Mouse (Mus musculus) CH12.LX (cell line): ENCODE results near the gene Gusb. TPM values are rescaled to one million over a fixed set of nuclear protein-coding genes. Genes with fewer than 3 reads are reported as not detected.

Experiments used
- DNase-seq: peaks from one replicate; pipeline ENCODE4 v3.0.0-alpha.2; 2013; ENCODE audit errors: extremely low read depth
- H3K27ac ChIP-seq: 2 replicates; pipeline ENCODE4 v1.5.1; 2012; ENCODE audit warnings: low read depth, mild to moderate bottlenecking, control low read depth, moderate library complexity; ENCODE audit not compliant: insufficient read depth
- H3K27me3 ChIP-seq: replicated peaks from 2 replicates; pipeline ENCODE3; 2012; ENCODE audit warnings: inconsistent platforms
- H3K36me3 ChIP-seq, 2 experiments: replicated peaks in 1 of 2; 2 replicates each; pipeline versions ENCODE3 to v1.6.1; 2012; ENCODE audit warnings: inconsistent platforms in 1 of 2, low read length in 1 of 2, mild to moderate bottlenecking in 1 of 2, mixed read lengths in 1 of 2, moderate library complexity in 1 of 2; ENCODE audit not compliant: control insufficient read depth in 1 of 2, insufficient read depth in 1 of 2
- H3K4me1 ChIP-seq, 2 experiments: 2 replicates each; pipeline ENCODE4 v1.6.1; 2012; ENCODE audit warnings: inconsistent platforms in 1 of 2, moderate library complexity in 1 of 2; ENCODE audit not compliant: insufficient read depth in 2 of 2, control insufficient read depth in 1 of 2
- H3K4me2 ChIP-seq: 2 replicates; pipeline ENCODE4 v1.6.1; 2012; ENCODE audit warnings: low read depth, mild to moderate bottlenecking, control low read depth; ENCODE audit not compliant: poor library complexity, insufficient read depth, severe bottlenecking
- H3K4me3 ChIP-seq, 3 experiments: fragments of 150-350 bp in 1 of 3; sonication (generic) in 1 of 3; replicated peaks in 1 of 3; 2 replicates each; pipeline versions ENCODE3 to v1.5.1; 2011 to 2012; ENCODE audit warnings: low read depth in 2 of 3, low read length in 2 of 3, mild to moderate bottlenecking in 2 of 3, moderate library complexity in 2 of 3, control low read depth in 1 of 3, improper control_type of control experiment in 1 of 3, inconsistent platforms in 1 of 3, mixed read lengths in 1 of 3; ENCODE audit not compliant: poor library complexity in 1 of 3
- H3K79me2 ChIP-seq: replicated peaks from 2 replicates; pipeline ENCODE4 v1.6.1; 2012; ENCODE audit warnings: mild to moderate bottlenecking, moderate library complexity; ENCODE audit not compliant: control insufficient read depth, poor library complexity, insufficient read depth, severe bottlenecking; ENCODE audit errors: extremely low read depth
- H3K9ac ChIP-seq: 2 replicates; pipeline ENCODE4 v1.6.1; 2012; ENCODE audit warnings: low read depth, mild to moderate bottlenecking, control low read depth, moderate library complexity; ENCODE audit not compliant: insufficient read depth
- H3K9me3 ChIP-seq: replicated peaks from 2 replicates; pipeline ENCODE3; 2012; ENCODE audit warnings: low read length, inconsistent platforms, mixed read lengths
- BHLHE40 ChIP-seq: IDR thresholded peaks from 2 replicates; pipeline ENCODE4 v1.6.1; 2011; ENCODE audit warnings: mild to moderate bottlenecking, low read depth, low read length, improper control_type of control experiment
- CTCF ChIP-seq, 2 experiments: IDR thresholded peaks in 1 of 2; conservative IDR thresholded peaks in 1 of 2; 2 replicates each; pipeline ENCODE4 v1.5.1; 2011 to 2012; ENCODE audit warnings: low read depth in 2 of 2, low read length in 2 of 2, improper control_type of control experiment in 1 of 2, inconsistent platforms in 1 of 2, mild to moderate bottlenecking in 1 of 2, moderate library complexity in 1 of 2
- E2F4 ChIP-seq: IDR thresholded peaks from 2 replicates; pipeline ENCODE4 v1.6.1; 2011; ENCODE audit warnings: low read depth, low read length, improper control_type of control experiment; ENCODE audit not compliant: insufficient replicate concordance
- ELF1 ChIP-seq: IDR thresholded peaks from 2 replicates; pipeline ENCODE4 v1.6.1; 2014; ENCODE audit warnings: low read depth, mild to moderate bottlenecking, inconsistent platforms, low read length, improper control_type of control experiment
- EP300 ChIP-seq: IDR thresholded peaks from 2 replicates; pipeline ENCODE4 v1.6.1; 2011; ENCODE audit warnings: low read length, improper control_type of control experiment
- ETS1 ChIP-seq: conservative IDR thresholded peaks from 2 replicates; pipeline ENCODE4 v1.6.1; 2012; ENCODE audit warnings: low read depth, mild to moderate bottlenecking, inconsistent platforms, low read length, improper control_type of control experiment, moderate library complexity
- HCFC1 ChIP-seq: IDR thresholded peaks from 2 replicates; pipeline ENCODE4 v1.6.1; 2012; ENCODE audit warnings: low read depth, mild to moderate bottlenecking, inconsistent platforms, low read length, improper control_type of control experiment
- JUN ChIP-seq: IDR thresholded peaks from 2 replicates; pipeline ENCODE4 v1.6.1; 2011; ENCODE audit warnings: low read depth, mild to moderate bottlenecking, low read length, improper control_type of control experiment, moderate library complexity; ENCODE audit not compliant: insufficient read depth
- JUND ChIP-seq: conservative IDR thresholded peaks from 2 replicates; pipeline ENCODE4 v1.6.1; 2011; ENCODE audit warnings: low read depth, low read length, improper control_type of control experiment
- MAFK ChIP-seq: IDR thresholded peaks from 2 replicates; pipeline ENCODE4 v1.6.1; 2011; ENCODE audit warnings: low read length, improper control_type of control experiment; ENCODE audit not compliant: insufficient replicate concordance
- MAX ChIP-seq: IDR thresholded peaks from 2 replicates; pipeline ENCODE4 v1.6.1; 2011; ENCODE audit warnings: low read length, improper control_type of control experiment
- MAZ ChIP-seq: IDR thresholded peaks from 2 replicates; pipeline ENCODE4 v1.6.1; 2012; ENCODE audit warnings: low read depth, mild to moderate bottlenecking, inconsistent platforms, low read length, improper control_type of control experiment, moderate library complexity
- MEF2A ChIP-seq: IDR thresholded peaks from 2 replicates; pipeline ENCODE4 v1.6.1; 2014; ENCODE audit warnings: low read depth, mild to moderate bottlenecking, inconsistent platforms, low read length, improper control_type of control experiment, borderline replicate concordance
- MXI1 ChIP-seq: IDR thresholded peaks from 2 replicates; pipeline ENCODE4 v1.6.1; 2011; ENCODE audit warnings: mild to moderate bottlenecking, low read depth, low read length, improper control_type of control experiment
- NELFE ChIP-seq: IDR thresholded peaks from 2 replicates; pipeline ENCODE4 v1.6.1; 2011; ENCODE audit warnings: low read depth, low read length, improper control_type of control experiment
- PAX5 ChIP-seq: IDR thresholded peaks from 2 replicates; pipeline ENCODE4 v1.6.1; 2012; ENCODE audit warnings: low read length, inconsistent platforms, mixed read lengths
- POLR2A ChIP-seq: IDR thresholded peaks from 2 replicates; pipeline ENCODE4 v1.6.1; 2011; ENCODE audit warnings: low read depth, mild to moderate bottlenecking, improper control_type of control experiment, low read length
- RAD21 ChIP-seq: IDR thresholded peaks from 2 replicates; pipeline ENCODE4 v1.6.1; 2011; ENCODE audit warnings: low read depth, mild to moderate bottlenecking, low read length, improper control_type of control experiment, moderate library complexity
- SIN3A ChIP-seq: IDR thresholded peaks from 2 replicates; pipeline ENCODE4 v1.6.1; 2012; ENCODE audit warnings: low read length, improper control_type of control experiment, inconsistent platforms
- TBP ChIP-seq: conservative IDR thresholded peaks from 2 replicates; pipeline ENCODE4 v1.6.1; 2011; ENCODE audit warnings: low read depth, low read length, improper control_type of control experiment
- ZC3H11A ChIP-seq: IDR thresholded peaks from 2 replicates; pipeline ENCODE4 v1.6.1; 2012; ENCODE audit warnings: low read depth, mild to moderate bottlenecking, inconsistent platforms, low read length, improper control_type of control experiment
- dilution Hi-C: fragments of 300-500 bp; cut with MboI; formaldehyde crosslinking; loops from 2 replicates; pipeline ENCODE4 v1.14.3; 2020; ENCODE audit warnings: low sequenced_read_pairs; ENCODE audit not compliant: extremely low pct_unique_long_range_greater_than_20kb, extremely low pct_ligation_motif_present
- in situ Hi-C: fragments of 300-500 bp; cut with MboI; formaldehyde crosslinking; loops from 3 replicates; pipeline ENCODE4 v1.14.3; 2019; ENCODE audit warnings: low sequenced_read_pairs, low pct_ligation_motif_present, low pct_unique_long_range_greater_than_20kb, mixed read lengths
- polyA plus RNA-seq: library from polyadenylated mRNA; unstranded; fragments of >175 nt; gene quantifications from 2 replicates; pipeline ENCODE4 v1.2.1, GENCODE M21; 2012; ENCODE audit warnings: low read depth; ENCODE audit not compliant: insufficient read length
- total RNA-seq, 2 experiments: library from RNA; depleted of rRNA; stranded (reverse); fragments of 300-350 nt in 1 of 2; fragments of >200 nt in 1 of 2; gene quantifications; 2 replicates each; pipeline ENCODE4 v1.2.3; 2012 to 2014

Gene Gusb
- total and polyA plus RNA-seq, 3 experiments = 73.4 to 210 (median 187) TPM

DNA sequence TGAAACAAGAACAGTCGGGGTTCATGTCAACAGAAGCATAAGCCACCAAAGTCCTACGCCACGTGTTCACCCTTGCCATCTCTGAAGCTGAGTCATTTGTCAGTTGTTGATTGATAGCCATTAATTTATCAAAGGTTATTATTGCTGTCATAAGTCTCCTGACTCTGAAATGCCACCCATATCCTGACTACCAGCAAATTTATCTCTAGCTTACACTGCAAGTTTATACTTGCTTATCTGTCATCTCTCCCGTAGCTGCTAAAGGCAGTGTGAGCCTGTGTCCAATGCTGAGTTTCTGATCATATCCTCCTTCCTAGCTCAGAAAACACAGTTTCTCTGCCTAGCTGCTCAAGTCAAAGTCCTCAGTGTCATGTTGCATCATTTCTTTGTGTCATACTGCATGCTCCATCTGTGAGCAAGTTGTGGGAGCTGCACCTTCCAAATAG, 28.0 kb downstream of the Gusb start:
- Histone ChIP-seq H3K9ac (no peak overlapping the region), H3K4me2 (no peak overlapping the region), H3K27me3 (no peaks in the 10 kb centered on the region), H3K79me2 (no peaks in the 10 kb centered on the region), H3K4me1 (no peaks in the 10 kb centered on the region), H3K27ac (no peak overlapping the region), H3K9me3 (no peaks in the 10 kb centered on the region), H3K4me3 (no peak overlapping the region), H3K36me3 (peaks cover 10 to 64% of the 10 kb centered on the region in 2 experiments)
- dilution Hi-C loops = no loop called here
- no peak for TF ChIP-seq NELFE
- no peak for TF ChIP-seq E2F4
- no peak for TF ChIP-seq JUND
- TF ChIP-seq MAFK = no peak
- no peak for TF ChIP-seq ELF1
- TF ChIP-seq ZC3H11A = no peak
- TF ChIP-seq MEF2A = no peak
- no peak for TF ChIP-seq RAD21
- TF ChIP-seq BHLHE40 = no peak
- no peak for TF ChIP-seq SIN3A
- TF ChIP-seq MXI1 = no peak
- no peak for TF ChIP-seq POLR2A
- TF ChIP-seq MAZ = no peak
- no peak for TF ChIP-seq HCFC1
- no peak for TF ChIP-seq TBP
- no peak for TF ChIP-seq JUN
- no peak for TF ChIP-seq ETS1
- DNase-seq = no peak
- in situ Hi-C loops = no loop called here

DNA sequence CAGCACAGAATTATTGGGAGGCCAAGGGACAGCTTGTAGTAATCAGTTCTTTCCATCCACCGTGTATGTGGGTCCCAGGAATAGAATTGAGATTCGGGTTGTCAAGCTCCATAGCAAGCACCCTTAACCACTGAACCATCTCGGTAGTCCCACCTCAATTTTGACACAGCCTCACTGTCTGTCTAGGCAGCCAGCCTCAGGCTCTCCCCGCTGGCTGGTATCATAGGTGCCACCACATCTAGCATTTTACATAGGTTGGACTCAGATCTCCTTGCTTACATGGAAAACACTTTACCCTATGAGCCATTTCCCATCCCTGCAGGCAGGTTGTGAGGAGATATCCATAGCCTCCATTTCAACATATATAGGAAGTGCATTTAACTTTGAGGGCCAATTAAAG, 28.5 kb downstream of the Gusb start:
- dilution Hi-C loops (no loop called here), in situ Hi-C loops (no loop called here)
- no peaks in the 10 kb centered on the region for H3K9me3 ChIP-seq
- peaks cover 10 to 59% of the 10 kb centered on the region in 2 experiments for H3K36me3 ChIP-seq
- DNase-seq = no peak
- no peaks in the 10 kb centered on the region for H3K4me1 ChIP-seq
- H3K27ac ChIP-seq = no peak overlapping the region
- H3K27me3 ChIP-seq = no peaks in the 10 kb centered on the region
- no peak overlapping the region for H3K4me2 ChIP-seq
- no peak overlapping the region for H3K9ac ChIP-seq
- no peaks in the 10 kb centered on the region for H3K79me2 ChIP-seq
- TF ChIP-seq PAX5 = no peak
- no peak for TF ChIP-seq ELF1
- no peak for TF ChIP-seq MXI1
- TF ChIP-seq CTCF (conservative IDR thresholded peaks at IDR 0.05 in 1 of 2, IDR thresholded peaks at IDR 0.05 in 1 of 2; ENCODE audit: low read depth in 2 of 2, low read length in 2 of 2) = no peak
- TF ChIP-seq POLR2A = no peak
- no peak for TF ChIP-seq EP300
- no peak for TF ChIP-seq ETS1
- TF ChIP-seq RAD21 = no peak
- TF ChIP-seq MAX = no peak
- no peak overlapping the region for H3K4me3 ChIP-seq
